Mouse (Mus musculus) G1E (cell line): Measurements from ENCODE around the gene Bcl2l11.

ENCODE experiments used
- CTCF ChIP-seq: IDR thresholded peaks from 2 replicates; pipeline ENCODE4 v1.5.1; 2012; ENCODE audit warnings: low read depth, low read length, inconsistent platforms, mixed read lengths
- TAL1 ChIP-seq: conservative IDR thresholded peaks from 2 replicates; pipeline ENCODE4 v1.6.1; 2012; ENCODE audit warnings: low read depth, low read length, inconsistent platforms, mixed read lengths

DNA sequence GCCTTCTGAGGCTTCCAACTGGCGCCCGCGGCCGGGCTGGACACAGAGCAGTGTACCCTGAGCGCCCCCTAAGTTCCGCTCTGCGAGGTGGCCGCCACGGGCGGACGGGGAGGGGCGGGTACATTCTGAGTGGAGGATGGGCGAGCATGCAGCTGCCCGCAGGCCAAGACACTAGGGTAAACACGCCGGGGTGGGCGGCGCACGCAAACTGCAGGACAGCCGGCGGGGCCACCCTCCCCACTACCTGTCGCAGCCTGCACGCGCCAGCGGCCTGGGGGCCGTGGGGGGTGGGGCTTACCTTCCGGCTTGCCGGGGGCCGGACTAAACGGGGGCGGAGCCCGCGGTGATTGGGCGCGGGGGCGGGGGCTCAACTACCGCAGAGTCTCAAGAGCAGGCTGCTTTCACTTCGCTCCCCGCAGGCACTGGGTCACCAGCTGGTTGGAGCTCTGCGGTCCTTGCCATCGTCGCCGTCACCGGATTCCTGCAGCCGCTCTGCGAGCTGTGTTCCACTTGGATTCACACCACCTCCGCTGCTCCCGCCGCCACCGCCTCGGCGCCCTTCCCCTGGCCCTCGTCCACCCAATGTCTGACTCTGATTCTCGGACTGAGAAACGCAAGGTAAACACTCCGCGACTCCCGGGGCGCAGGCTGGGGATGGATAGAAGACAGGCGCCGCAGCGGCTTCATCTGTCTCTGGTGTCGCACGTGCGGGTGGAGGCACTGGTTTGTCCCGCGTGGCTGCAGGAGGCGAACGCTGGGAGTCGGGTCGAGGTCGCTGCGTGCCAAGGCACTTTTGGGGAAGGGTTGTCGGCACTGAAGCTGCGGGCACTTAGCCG, at the start of gene Bcl2l11:
- TF ChIP-seq CTCF (no peak; the same call in 1 of the 2 replicates), TAL1 (no peak)
